Mouse (Mus musculus): Measurements from ENCODE around the gene Prss12. TPM values are rescaled to one million over a fixed set of nuclear protein-coding genes. Genes with fewer than 3 reads are reported as not detected.

Gene Prss12
- polyA plus RNA-seq, 1 experiment from 2014 or later: 5.8 TPM

- WGBS: 47% methylated on average over 5 of the region's 5 CpGs
- no peaks in the 10 kb centered on the region for H3K9me3 ChIP-seq (ENCODE audit: control insufficient read depth, low read length)
- H3K27me3 ChIP-seq (replicated peaks; ENCODE audit: control insufficient read depth, insufficient read depth, low read length): no peaks in the 10 kb centered on the region
- H3K36me3 ChIP-seq (ENCODE audit: control insufficient read depth, insufficient read depth, low read length): no peaks in the 10 kb centered on the region
- H3K27ac ChIP-seq (ENCODE audit: low read length): peak overlapping the region; percentile 61
- H3K4me1 ChIP-seq (ENCODE audit: control insufficient read depth, insufficient read depth, low read length): peaks cover 13% of the 10 kb centered on the region
- no peak overlapping the region for H3K4me3 ChIP-seq (ENCODE audit: low read length)
- H3K4me2 ChIP-seq (ENCODE audit: low read depth, low read length): no peak overlapping the region
- H3K9ac ChIP-seq (ENCODE audit: low read depth, low read length): no peak overlapping the region
- ATAC-seq: peak; percentile 92
These were observed 14.6 kb upstream of the Prss12 start for GRCm38 (mm10) chr3:123431951-123432674.

GRCm38 (mm10) chr3:123433362-123433761 lies 13.4 kb upstream of the Prss12 start:
- ATAC-seq: no peak
- 61% methylated on average over 3 of the region's 3 CpGs for WGBS

GRCm38 (mm10) chr3:123437608-123438007 lies 9.1 kb upstream of the Prss12 start:
- 55% methylated on average over 1 of the region's 1 CpGs for WGBS
- Histone ChIP-seq H3K27me3 (replicated peaks; ENCODE audit: control insufficient read depth, insufficient read depth, low read length) (no peaks in the 10 kb centered on the region), H3K9ac (ENCODE audit: low read depth, low read length) (no peak overlapping the region), H3K27ac (ENCODE audit: low read length) (peak overlapping the region; percentile 60), H3K9me3 (ENCODE audit: control insufficient read depth, low read length) (no peaks in the 10 kb centered on the region), H3K4me3 (ENCODE audit: low read length) (no peak overlapping the region), H3K4me1 (ENCODE audit: control insufficient read depth, insufficient read depth, low read length) (peaks cover 6% of the 10 kb centered on the region), H3K4me2 (ENCODE audit: low read depth, low read length) (no peak overlapping the region), H3K36me3 (ENCODE audit: control insufficient read depth, insufficient read depth, low read length) (no peaks in the 10 kb centered on the region)
- ATAC-seq: peak; percentile 74

More at GRCm38 (mm10) chr3:123433362-123433761, 13.4 kb upstream of the Prss12 start:
- H3K9me3 ChIP-seq (ENCODE audit: control insufficient read depth, low read length): no peaks in the 10 kb centered on the region
- H3K27ac ChIP-seq (ENCODE audit: low read length): no peak overlapping the region
- no peak overlapping the region for H3K9ac ChIP-seq (ENCODE audit: low read depth, low read length)
- H3K4me1 ChIP-seq (ENCODE audit: control insufficient read depth, insufficient read depth, low read length): peaks cover 19% of the 10 kb centered on the region
- no peak overlapping the region for H3K4me3 ChIP-seq (ENCODE audit: low read length)
- H3K36me3 ChIP-seq (ENCODE audit: control insufficient read depth, insufficient read depth, low read length): no peaks in the 10 kb centered on the region
- H3K4me2 ChIP-seq (ENCODE audit: low read depth, low read length): no peak overlapping the region
- H3K27me3 ChIP-seq (replicated peaks; ENCODE audit: control insufficient read depth, insufficient read depth, low read length): no peaks in the 10 kb centered on the region

GRCm38 (mm10) chr3:123440490-123440889 lies 6.2 kb upstream of the Prss12 start:
- WGBS: 84% methylated on average over 7 of the region's 7 CpGs
- H3K4me1 ChIP-seq (ENCODE audit: control insufficient read depth, insufficient read depth, low read length): peaks cover 6% of the 10 kb centered on the region
- H3K9ac ChIP-seq (ENCODE audit: low read depth, low read length): no peak overlapping the region
- H3K27me3 ChIP-seq (replicated peaks; ENCODE audit: control insufficient read depth, insufficient read depth, low read length): no peaks in the 10 kb centered on the region
- no peak overlapping the region for H3K4me2 ChIP-seq (ENCODE audit: low read depth, low read length)
- no peak for ATAC-seq
- no peaks in the 10 kb centered on the region for H3K36me3 ChIP-seq (ENCODE audit: control insufficient read depth, insufficient read depth, low read length)
- no peak overlapping the region for H3K27ac ChIP-seq (ENCODE audit: low read length)
- no peaks in the 10 kb centered on the region for H3K9me3 ChIP-seq (ENCODE audit: control insufficient read depth, low read length)
- no peak overlapping the region for H3K4me3 ChIP-seq (ENCODE audit: low read length)

GRCm38 (mm10) chr3:123444466-123444865 lies 2.2 kb upstream of the Prss12 start:
- H3K4me2 ChIP-seq (ENCODE audit: low read depth, low read length): no peak overlapping the region
- no peak overlapping the region for H3K27ac ChIP-seq (ENCODE audit: low read length)
- no peak for ATAC-seq
- 0 out of 2 replicates have a peak, but pooled peaks cover 2% of the 10 kb centered on the region for H3K4me1 ChIP-seq (ENCODE audit: control insufficient read depth, insufficient read depth, low read length)
- no peak overlapping the region for H3K9ac ChIP-seq (ENCODE audit: low read depth, low read length)
- WGBS: 79% methylated on average over 1 of the region's 1 CpGs
- H3K9me3 ChIP-seq (ENCODE audit: control insufficient read depth, low read length): no peaks in the 10 kb centered on the region
- H3K4me3 ChIP-seq (ENCODE audit: low read length): no peak overlapping the region
- no peaks in the 10 kb centered on the region for H3K36me3 ChIP-seq (ENCODE audit: control insufficient read depth, insufficient read depth, low read length)
- peaks cover 7% of the 10 kb centered on the region; the same call in 1 of the 2 replicates for H3K27me3 ChIP-seq (replicated peaks; ENCODE audit: control insufficient read depth, insufficient read depth, low read length)

DNA sequence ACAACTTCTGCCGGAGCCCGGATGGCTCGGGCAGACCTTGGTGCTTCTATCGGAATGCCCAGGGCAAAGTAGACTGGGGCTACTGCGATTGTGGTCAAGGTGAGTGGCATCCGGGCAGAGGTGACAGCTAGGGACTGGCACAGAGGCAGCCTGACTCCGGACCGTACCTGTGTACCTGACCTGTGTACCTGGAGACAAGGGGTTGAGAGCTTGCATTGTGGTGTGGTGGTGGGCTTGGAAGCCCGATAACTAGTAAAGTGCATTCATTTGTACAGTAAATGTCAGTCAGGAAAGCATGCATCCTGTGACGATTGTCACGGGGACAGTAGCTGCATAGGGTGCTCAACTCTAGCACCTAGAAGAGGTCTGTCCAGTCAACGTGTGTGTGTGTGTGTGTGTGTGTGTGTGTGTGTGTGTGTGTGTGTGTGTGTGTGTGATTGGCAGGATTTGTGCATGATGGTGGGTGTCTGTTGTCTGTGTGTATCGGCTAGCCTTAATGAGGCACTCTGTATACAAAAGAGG lies 886 bp downstream of the Prss12 start:
- Histone ChIP-seq H3K4me3 (ENCODE audit: low read length) (peak overlapping the region; percentile 78), H3K4me2 (ENCODE audit: low read depth, low read length) (peak overlapping the region; percentile 100), H3K27me3 (replicated peaks; ENCODE audit: control insufficient read depth, insufficient read depth, low read length) (peaks cover 7% of the 10 kb centered on the region; the same call in 1 of the 2 replicates), H3K27ac (ENCODE audit: low read length) (no peak overlapping the region), H3K4me1 (ENCODE audit: control insufficient read depth, insufficient read depth, low read length) (0 out of 2 replicates have a peak, but pooled peaks cover 2% of the 10 kb centered on the region), H3K36me3 (ENCODE audit: control insufficient read depth, insufficient read depth, low read length) (no peaks in the 10 kb centered on the region), H3K9ac (ENCODE audit: low read depth, low read length) (peak overlapping the region; percentile 78), H3K9me3 (ENCODE audit: control insufficient read depth, low read length) (no peaks in the 10 kb centered on the region)
- peak; percentile 60 for ATAC-seq
- WGBS: 6% methylated on average over 13 of the region's 13 CpGs

DNA sequence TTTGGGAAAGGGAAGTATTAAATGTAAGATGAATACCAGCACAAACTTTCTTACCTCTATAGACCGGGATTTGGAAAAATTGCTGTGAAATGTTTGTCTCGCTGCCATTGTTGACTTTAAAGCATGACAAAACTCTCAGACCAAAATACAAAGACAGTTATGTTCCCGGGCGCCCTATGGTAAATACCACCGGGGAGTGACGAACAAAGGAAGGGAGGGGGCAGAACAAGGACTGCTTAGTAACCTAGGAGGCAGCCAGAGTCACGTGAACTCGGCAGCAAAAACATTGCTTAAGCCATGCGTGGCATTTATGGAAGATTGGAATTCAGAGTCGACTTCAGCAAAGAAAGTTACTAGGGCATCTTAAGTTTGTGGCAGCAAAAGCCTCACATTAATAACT lies 1.4 kb downstream of the Prss12 start:
- H3K27me3 ChIP-seq (replicated peaks; ENCODE audit: control insufficient read depth, insufficient read depth, low read length): peaks cover 7% of the 10 kb centered on the region; the same call in 1 of the 2 replicates
- peak overlapping the region; percentile 78 for H3K4me3 ChIP-seq (ENCODE audit: low read length)
- no peak overlapping the region for H3K27ac ChIP-seq (ENCODE audit: low read length)
- WGBS: 5% methylated on average over 10 of the region's 10 CpGs
- H3K9ac ChIP-seq (ENCODE audit: low read depth, low read length): no peak overlapping the region
- H3K36me3 ChIP-seq (ENCODE audit: control insufficient read depth, insufficient read depth, low read length): no peaks in the 10 kb centered on the region
- H3K9me3 ChIP-seq (ENCODE audit: control insufficient read depth, low read length): no peaks in the 10 kb centered on the region
- 0 out of 2 replicates have a peak, but pooled peaks cover 2% of the 10 kb centered on the region for H3K4me1 ChIP-seq (ENCODE audit: control insufficient read depth, insufficient read depth, low read length)
- H3K4me2 ChIP-seq (ENCODE audit: low read depth, low read length): peak overlapping the region; percentile 100
- peak; percentile 55 for ATAC-seq

- 82% methylated on average over 6 of the region's 6 CpGs for WGBS
- no peak overlapping the region for H3K9ac ChIP-seq (ENCODE audit: low read depth, low read length)
- 0 out of 2 replicates have a peak, but pooled peaks cover 2% of the 10 kb centered on the region for H3K4me1 ChIP-seq (ENCODE audit: control insufficient read depth, insufficient read depth, low read length)
- no peak overlapping the region for H3K4me3 ChIP-seq (ENCODE audit: low read length)
- H3K27ac ChIP-seq (ENCODE audit: low read length): no peak overlapping the region
- no peak for ATAC-seq
- no peaks in the 10 kb centered on the region for H3K36me3 ChIP-seq (ENCODE audit: control insufficient read depth, insufficient read depth, low read length)
- H3K27me3 ChIP-seq (replicated peaks; ENCODE audit: control insufficient read depth, insufficient read depth, low read length): peaks cover 7% of the 10 kb centered on the region; the same call in 1 of the 2 replicates
- no peak overlapping the region for H3K4me2 ChIP-seq (ENCODE audit: low read depth, low read length)
- no peaks in the 10 kb centered on the region for H3K9me3 ChIP-seq (ENCODE audit: control insufficient read depth, low read length)
These were observed 3.4 kb downstream of the Prss12 start for GRCm38 (mm10) chr3:123450107-123450506.

- Histone ChIP-seq H3K4me2 (ENCODE audit: low read depth, low read length) (no peak overlapping the region), H3K27ac (ENCODE audit: low read length) (no peak overlapping the region), H3K36me3 (ENCODE audit: control insufficient read depth, insufficient read depth, low read length) (no peaks in the 10 kb centered on the region), H3K4me1 (ENCODE audit: control insufficient read depth, insufficient read depth, low read length) (0 out of 2 replicates have a peak, but pooled peaks cover 2% of the 10 kb centered on the region), H3K9ac (ENCODE audit: low read depth, low read length) (no peak overlapping the region), H3K4me3 (ENCODE audit: low read length) (no peak overlapping the region), H3K27me3 (replicated peaks; ENCODE audit: control insufficient read depth, insufficient read depth, low read length) (no peaks in the 10 kb centered on the region), H3K9me3 (ENCODE audit: control insufficient read depth, low read length) (no peaks in the 10 kb centered on the region)
- 56% methylated on average over 6 of the region's 6 CpGs for WGBS
- no peak for ATAC-seq
These were observed 6.2 kb downstream of the Prss12 start for GRCm38 (mm10) chr3:123452904-123453303.
